Mouse (Mus musculus): Measurements from ENCODE around the gene Pmpcb.

Gene Pmpcb

GRCm38 (mm10) chr5:21732177-21732911 is 4.6 kb upstream of the Pmpcb start:
- peak; percentile 80 for DNase-seq (ENCODE audit: inconsistent ontology term)

GRCm38 (mm10) chr5:21732930-21733329 is 4.0 kb upstream of the Pmpcb start:
- DNase-seq (ENCODE audit: inconsistent ontology term): peak; percentile 97

- DNase-seq (ENCODE audit: inconsistent ontology term): no peak
These were observed 1.8 kb upstream of the Pmpcb start for GRCm38 (mm10) chr5:21735100-21735499.

- peak; percentile 62 for DNase-seq (ENCODE audit: inconsistent ontology term)
These were observed 1.4 kb upstream of the Pmpcb start for GRCm38 (mm10) chr5:21735584-21735983.

GRCm38 (mm10) chr5:21736046-21736445 is 895 bp upstream of the Pmpcb start:
- no peak for DNase-seq (ENCODE audit: inconsistent ontology term)

- no peak for DNase-seq (ENCODE audit: inconsistent ontology term)
These were observed 679 bp downstream of the Pmpcb start for GRCm38 (mm10) chr5:21737620-21738019.

- DNase-seq (ENCODE audit: inconsistent ontology term): no peak
These were observed 2.2 kb downstream of the Pmpcb start for GRCm38 (mm10) chr5:21739120-21739519.

- DNase-seq (ENCODE audit: inconsistent ontology term): no peak
These were observed 2.9 kb downstream of the Pmpcb start for GRCm38 (mm10) chr5:21739881-21740280.

- DNase-seq (ENCODE audit: inconsistent ontology term): no peak
These were observed 6.7 kb downstream of the Pmpcb start for GRCm38 (mm10) chr5:21743606-21744005.

- no peak for DNase-seq (ENCODE audit: inconsistent ontology term)
These were observed 7.7 kb downstream of the Pmpcb start for GRCm38 (mm10) chr5:21744651-21745050.

GRCm38 (mm10) chr5:21745966-21746365 is 9.0 kb downstream of the Pmpcb start:
- no peak for DNase-seq (ENCODE audit: inconsistent ontology term)

GRCm38 (mm10) chr5:21768506-21768905 is 31.6 kb downstream of the Pmpcb start:
- DNase-seq (ENCODE audit: inconsistent ontology term): no peak

- no peak for DNase-seq (ENCODE audit: inconsistent ontology term)
These were observed 32.9 kb downstream of the Pmpcb start for GRCm38 (mm10) chr5:21769841-21770240.

GRCm38 (mm10) chr5:21776491-21776890 is 39.5 kb downstream of the Pmpcb start:
- DNase-seq (ENCODE audit: inconsistent ontology term): no peak

- DNase-seq (ENCODE audit: inconsistent ontology term): peak; percentile 3
These were observed 47.5 kb downstream of the Pmpcb start for GRCm38 (mm10) chr5:21784161-21785052.

- DNase-seq (ENCODE audit: inconsistent ontology term): peak; percentile 95
These were observed 48.1 kb downstream of the Pmpcb start, which contains the start of the genes Dnajc2 and Psmc2 for GRCm38 (mm10) chr5:21785053-21785452. TSS of gene Dnajc2 (minus strand) at chr5:21785251. TSS of gene Psmc2 (plus strand) at chr5:21785283.

GRCm38 (mm10) chr5:21785776-21786175 is 48.8 kb downstream of the Pmpcb start:
- DNase-seq (ENCODE audit: inconsistent ontology term): no peak

GRCm38 (mm10) chr5:21786258-21787185 is 49.6 kb downstream of the Pmpcb start:
- DNase-seq (ENCODE audit: inconsistent ontology term): peak; percentile 96

GRCm38 (mm10) chr5:21787186-21788105 is 50.5 kb downstream of the Pmpcb start:
- DNase-seq (ENCODE audit: inconsistent ontology term): no peak

- no peak for DNase-seq (ENCODE audit: inconsistent ontology term)
These were observed 52.1 kb downstream of the Pmpcb start for GRCm38 (mm10) chr5:21789061-21789460.
